Mouse (Mus musculus): ENCODE data around the gene Dmc1. TPM values are rescaled to one million over a fixed set of nuclear protein-coding genes. Genes with fewer than 3 reads are reported as not detected.

Gene Dmc1
- polyA plus RNA-seq (2015; fragmentation: Nextera tagmentation; extraction: Ambion mirVana), result 2.2 TPM in 2 replicates

DNA sequence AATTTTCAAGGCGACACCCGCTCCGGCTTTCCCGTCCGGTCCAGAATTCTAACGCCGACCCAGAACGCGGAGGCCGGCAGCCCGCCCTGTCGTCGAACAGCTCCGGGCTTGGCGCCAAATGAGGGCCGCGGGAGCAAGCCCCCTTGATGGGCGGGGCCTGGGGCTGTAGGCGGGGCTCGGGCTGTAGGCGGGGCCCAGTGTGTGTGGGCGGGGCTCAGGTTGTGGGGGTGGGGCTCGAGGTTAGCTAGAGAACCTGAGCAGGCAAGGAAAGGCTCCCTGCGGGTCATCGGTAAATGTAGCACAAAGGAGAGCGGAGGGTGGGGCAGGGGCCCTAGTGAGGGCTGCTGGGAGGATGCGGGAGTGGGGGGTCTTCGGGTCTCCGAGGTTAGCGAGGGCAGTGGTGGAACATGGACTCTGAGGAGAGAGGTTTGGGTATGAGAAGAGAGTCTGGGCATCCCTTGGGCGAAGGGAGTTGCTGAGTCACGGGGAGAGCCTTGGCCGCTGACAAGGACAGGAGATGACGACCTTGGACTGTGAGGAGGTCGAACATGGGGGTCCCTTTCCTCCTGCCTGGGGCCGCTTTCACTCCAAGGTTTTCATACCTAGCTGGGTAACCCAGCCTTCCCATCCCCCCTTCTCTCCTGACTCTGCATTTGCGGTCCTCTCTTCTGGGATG lies at the start of gene Dmc1:
Gene Dmc1 (minus strand): TSS at position 120 of the 676 bp plus-strand sequence.
- no peak for ATAC-seq (ENCODE audit: insufficient number of reproducible peaks, insufficient read depth, low FRiP score, low TSS enrichment, low read depth)
- 18% methylated on average over 37 of the region's 37 CpGs for WGBS
- peak within 1 kb of the TSS; percentile 55 for H3K4me2 ChIP-seq

DNA sequence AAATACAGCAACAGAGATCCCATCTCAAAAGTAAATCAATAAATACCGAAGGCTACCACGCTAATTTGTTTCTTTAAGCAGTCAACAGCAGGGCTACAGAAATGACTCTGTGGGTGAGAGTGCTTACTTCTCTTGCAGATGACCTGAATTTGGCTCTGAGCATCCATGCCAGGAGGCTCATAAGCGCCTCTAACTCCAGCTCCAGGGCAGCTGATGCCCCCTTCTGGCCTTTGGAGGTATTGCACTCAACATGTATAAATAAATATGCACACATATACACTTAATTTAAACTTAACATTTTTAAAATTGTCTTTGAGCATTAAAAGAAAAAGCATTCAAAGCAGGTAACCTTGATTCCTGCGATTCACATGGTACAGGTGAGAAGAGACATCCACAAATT lies 46.6 kb upstream of the Dmc1 start:
- Histone ChIP-seq H3K27ac (no peak overlapping the region), H3K9ac (no peak overlapping the region), H3K4me1 (no peaks in the 10 kb centered on the region), H3K9me3 (no peaks in the 10 kb centered on the region), H3K4me3 (no peak overlapping the region), H3K36me3 (peaks cover 18% of the 10 kb centered on the region; the same call in 1 of the 2 replicates), H3K4me2 (no peak overlapping the region), H3K27me3 (no peaks in the 10 kb centered on the region)
- no peak for ATAC-seq (ENCODE audit: insufficient number of reproducible peaks, insufficient read depth, low FRiP score, low TSS enrichment, low read depth)
- WGBS, result 71% methylated on average over 4 of the region's 4 CpGs

More for the DNA sequence above, at the start of gene Dmc1:
- peaks cover 3% of the 10 kb centered on the region; the same call in 1 of the 2 replicates for H3K9me3 ChIP-seq
- H3K27ac ChIP-seq, result no peak within 1 kb of the TSS
- peak within 1 kb of the TSS; percentile 60 for H3K9ac ChIP-seq
- no peaks in the 10 kb centered on the region for H3K36me3 ChIP-seq
- H3K4me3 ChIP-seq, result peak within 1 kb of the TSS; percentile 35
- peaks cover 14% of the 10 kb centered on the region for H3K27me3 ChIP-seq
- 0 out of 2 replicates have a peak, but pooled peaks cover 7% of the 10 kb centered on the region for H3K4me1 ChIP-seq

DNA sequence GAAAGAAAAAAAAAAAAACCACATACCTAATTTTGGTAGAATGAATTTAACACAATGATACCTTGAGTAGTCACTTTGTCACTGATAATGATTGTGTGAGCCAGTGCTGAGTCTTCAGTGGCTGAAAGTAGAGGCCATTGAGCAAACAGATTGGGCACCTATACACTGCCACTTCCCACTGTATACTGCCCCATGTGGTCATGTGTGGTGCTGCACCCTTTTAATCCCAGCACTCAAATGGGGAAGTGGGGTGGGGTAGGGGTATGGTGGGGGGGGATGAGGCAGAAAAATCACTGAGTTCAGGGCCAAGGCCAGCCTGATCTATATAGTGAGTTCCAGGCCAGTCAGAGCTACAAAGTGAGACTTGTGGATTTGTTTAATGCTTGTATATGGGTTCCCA lies 45.7 kb upstream of the Dmc1 start:
- Histone ChIP-seq H3K27ac (no peak overlapping the region), H3K4me3 (no peak overlapping the region), H3K4me1 (no peaks in the 10 kb centered on the region), H3K9me3 (no peaks in the 10 kb centered on the region), H3K4me2 (no peak overlapping the region), H3K36me3 (peaks cover 18% of the 10 kb centered on the region; the same call in 1 of the 2 replicates), H3K9ac (no peak overlapping the region), H3K27me3 (no peaks in the 10 kb centered on the region)
- no peak for ATAC-seq (ENCODE audit: insufficient number of reproducible peaks, insufficient read depth, low FRiP score, low TSS enrichment, low read depth)

DNA sequence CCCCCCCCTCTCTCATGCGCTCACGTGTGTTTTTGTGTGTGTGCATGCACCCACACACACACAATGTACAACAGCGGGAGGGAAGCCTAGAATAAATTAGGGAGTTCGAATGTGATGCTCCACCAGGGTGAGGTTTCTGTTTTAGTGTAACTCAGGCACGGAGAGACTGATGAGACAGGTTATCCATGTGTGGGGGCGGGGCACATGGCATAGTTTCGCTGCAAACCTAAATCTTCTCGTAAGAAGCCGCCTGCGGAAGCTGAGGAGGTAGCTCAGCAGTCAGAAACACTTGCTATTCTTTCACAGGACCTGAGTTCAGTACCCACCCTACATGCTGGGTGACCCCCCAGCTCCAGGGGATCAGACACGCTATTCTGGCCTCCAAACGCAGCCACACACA lies 43.2 kb upstream of the Dmc1 start:
- H3K36me3 ChIP-seq, result peaks cover 24% of the 10 kb centered on the region; the same call in 1 of the 2 replicates
- no peak overlapping the region for H3K4me3 ChIP-seq
- no peaks in the 10 kb centered on the region for H3K9me3 ChIP-seq
- 88% methylated on average over 12 of the region's 12 CpGs for WGBS
- no peaks in the 10 kb centered on the region for H3K27me3 ChIP-seq
- H3K9ac ChIP-seq, result no peak overlapping the region
- no peak overlapping the region for H3K27ac ChIP-seq
- H3K4me2 ChIP-seq, result no peak overlapping the region
- no peak for ATAC-seq (ENCODE audit: insufficient number of reproducible peaks, insufficient read depth, low FRiP score, low TSS enrichment, low read depth)
- H3K4me1 ChIP-seq, result no peaks in the 10 kb centered on the region

DNA sequence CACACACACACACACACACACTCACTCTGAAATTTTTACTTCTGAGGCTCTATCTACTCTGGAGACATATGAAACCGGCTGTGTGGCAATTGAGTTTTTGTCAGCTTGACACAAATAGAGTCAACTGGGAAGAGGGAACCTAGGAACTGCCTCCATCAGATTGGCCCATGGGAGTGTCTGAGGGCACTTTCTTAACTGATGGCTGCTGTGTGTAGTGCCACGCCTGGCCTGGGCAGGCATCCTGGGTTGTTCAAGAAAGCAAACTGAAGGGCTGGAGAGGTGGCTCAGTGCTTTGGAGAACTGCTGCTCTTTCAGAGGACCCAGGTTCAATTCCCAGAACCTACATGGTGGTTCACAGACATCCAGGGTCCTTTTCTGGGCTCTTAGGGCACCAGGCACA lies 40.6 kb upstream of the Dmc1 start:
- H3K4me1 ChIP-seq, result peaks cover 8% of the 10 kb centered on the region; the same call in 1 of the 2 replicates
- peaks cover 31% of the 10 kb centered on the region; the same call in 1 of the 2 replicates for H3K36me3 ChIP-seq
- no peak overlapping the region for H3K27ac ChIP-seq
- no peak for ATAC-seq (ENCODE audit: insufficient number of reproducible peaks, insufficient read depth, low FRiP score, low TSS enrichment, low read depth)
- H3K9ac ChIP-seq, result no peak overlapping the region
- 76% methylated on average over 2 of the region's 2 CpGs for WGBS
- H3K4me3 ChIP-seq, result no peak overlapping the region
- no peaks in the 10 kb centered on the region for H3K9me3 ChIP-seq
- no peaks in the 10 kb centered on the region for H3K27me3 ChIP-seq
- H3K4me2 ChIP-seq, result no peak overlapping the region

DNA sequence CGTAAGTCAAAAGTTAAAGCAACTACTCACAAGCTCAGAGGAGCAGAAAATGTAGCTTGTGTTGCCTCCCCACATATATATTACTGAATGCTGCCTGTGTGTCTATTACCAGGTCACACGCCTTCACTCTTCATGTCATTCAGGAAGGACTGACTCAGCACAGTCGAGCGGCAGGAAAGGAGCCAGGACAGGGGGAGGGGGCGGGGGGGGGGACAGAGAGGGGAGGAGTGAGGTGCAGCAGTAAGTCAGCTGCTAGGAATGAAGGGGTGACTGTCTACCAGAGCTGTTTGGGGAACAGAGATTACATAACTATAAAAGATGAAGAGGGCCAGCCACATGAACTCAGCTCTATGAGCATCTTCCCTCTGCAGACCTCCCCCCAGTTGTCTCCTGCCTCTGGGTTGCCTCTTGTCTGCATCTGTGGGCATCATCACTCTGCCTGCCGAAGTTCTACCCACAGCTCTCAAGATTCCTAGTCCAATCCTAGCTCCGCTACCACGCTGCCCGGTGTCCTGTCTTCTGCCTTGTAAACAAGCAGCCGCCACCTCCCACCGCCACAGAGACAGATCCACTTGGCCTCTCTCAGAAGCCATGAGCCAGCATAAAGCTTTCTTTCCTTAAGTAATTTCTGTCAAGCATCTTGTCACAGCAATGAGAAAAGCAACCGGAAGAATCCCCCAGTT lies 36.4 kb upstream of the Dmc1 start:
- no peak overlapping the region for H3K4me3 ChIP-seq
- H3K9me3 ChIP-seq, result no peaks in the 10 kb centered on the region
- peaks cover 8% of the 10 kb centered on the region; the same call in 1 of the 2 replicates for H3K4me1 ChIP-seq
- H3K36me3 ChIP-seq, result peaks cover 32% of the 10 kb centered on the region
- H3K27me3 ChIP-seq, result no peaks in the 10 kb centered on the region
- H3K27ac ChIP-seq, result no peak overlapping the region
- 0 out of 2 replicates have a peak overlapping the region, but pooled peaks have one; percentile 32 for H3K9ac ChIP-seq
- WGBS, result 56% methylated on average over 12 of the region's 12 CpGs
- ATAC-seq (ENCODE audit: insufficient number of reproducible peaks, insufficient read depth, low FRiP score, low TSS enrichment, low read depth), result no peak
- H3K4me2 ChIP-seq, result no peak overlapping the region

DNA sequence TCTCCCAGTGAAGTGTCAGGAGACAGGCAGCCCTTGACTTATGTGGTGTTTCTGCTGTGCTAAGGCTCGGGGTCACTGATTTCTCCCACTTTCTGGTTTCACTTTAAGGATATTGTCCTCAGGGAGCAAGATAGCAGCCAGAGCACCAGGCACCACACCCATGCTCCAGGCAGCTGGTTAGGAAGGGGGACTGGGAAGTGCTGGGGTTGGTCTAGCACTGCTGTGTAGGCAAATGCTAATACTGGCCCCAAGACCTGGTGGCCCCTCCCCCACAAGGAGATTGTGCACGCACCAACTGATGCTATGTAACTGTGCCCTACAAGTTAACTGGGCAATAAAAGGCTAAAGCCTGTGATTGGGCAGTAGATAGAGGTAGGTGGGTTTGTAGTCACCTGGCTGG lies 25.6 kb upstream of the Dmc1 start:
- ATAC-seq (ENCODE audit: insufficient number of reproducible peaks, insufficient read depth, low FRiP score, low TSS enrichment, low read depth), result no peak
- no peaks in the 10 kb centered on the region for H3K9me3 ChIP-seq
- H3K4me2 ChIP-seq, result no peak overlapping the region
- WGBS, result 62% methylated on average over 2 of the region's 2 CpGs
- no peak overlapping the region for H3K4me3 ChIP-seq
- H3K9ac ChIP-seq, result no peak overlapping the region
- H3K27ac ChIP-seq, result no peak overlapping the region
- no peaks in the 10 kb centered on the region for H3K27me3 ChIP-seq
- no peaks in the 10 kb centered on the region for H3K4me1 ChIP-seq
- peaks cover 72% of the 10 kb centered on the region for H3K36me3 ChIP-seq

DNA sequence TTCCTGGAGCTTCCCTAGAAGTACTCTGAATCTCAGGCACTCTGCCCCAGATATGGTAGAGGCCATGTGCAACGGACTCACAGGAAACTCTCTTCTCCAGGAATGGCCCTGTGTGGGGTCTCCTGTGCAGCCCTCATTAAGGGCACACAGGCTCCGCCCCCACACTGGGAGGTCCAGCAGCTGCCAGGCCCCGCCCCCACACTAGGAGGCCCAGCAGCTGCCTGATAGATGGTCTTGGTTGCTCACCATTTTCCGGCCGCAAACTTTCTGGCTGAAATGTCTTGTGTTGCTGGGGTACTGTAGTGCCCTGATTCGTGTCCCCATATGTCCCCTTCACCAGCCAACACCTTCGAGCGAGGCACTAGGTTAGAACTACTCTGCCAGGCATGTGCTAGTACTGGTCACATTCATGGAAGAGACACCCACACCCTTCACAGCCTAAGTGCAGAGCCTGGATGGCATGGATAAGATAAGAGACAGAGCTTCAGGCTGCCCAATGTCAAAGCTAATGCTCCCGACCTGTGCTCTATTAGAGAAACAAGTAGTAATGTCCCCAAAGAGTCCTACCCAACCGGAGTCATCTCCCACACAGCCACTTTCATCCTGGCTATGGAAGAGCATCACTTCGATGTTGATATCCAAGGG lies 15.0 kb upstream of the Dmc1 start:
- H3K4me2 ChIP-seq, result no peak overlapping the region
- H3K36me3 ChIP-seq, result peaks cover 60% of the 10 kb centered on the region

DNA sequence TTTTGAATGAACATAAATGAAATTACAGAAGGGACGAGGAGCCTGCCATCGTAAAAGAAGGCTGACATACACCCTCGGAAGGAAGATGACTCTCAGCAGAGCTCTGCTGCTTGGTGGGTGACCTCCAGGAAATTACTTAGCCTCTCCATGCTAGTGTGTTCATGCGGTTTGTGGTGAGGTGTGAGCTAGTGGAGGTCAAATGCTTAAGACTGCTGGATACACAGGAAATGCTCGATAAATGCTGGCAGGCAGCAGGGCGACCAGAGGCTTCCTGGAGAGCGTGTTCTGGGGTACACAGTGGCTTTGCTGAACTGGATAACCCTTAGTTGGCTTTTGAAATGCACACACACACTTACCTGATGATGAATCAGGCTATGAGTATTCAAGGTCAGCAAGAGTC lies 13.5 kb upstream of the Dmc1 start:
- H3K4me2 ChIP-seq, result no peak overlapping the region
- no peaks in the 10 kb centered on the region for H3K9me3 ChIP-seq
- WGBS, result 89% methylated on average over 7 of the region's 7 CpGs
- no peak overlapping the region for H3K27ac ChIP-seq
- H3K27me3 ChIP-seq, result no peaks in the 10 kb centered on the region
- H3K9ac ChIP-seq, result no peak overlapping the region
- H3K4me3 ChIP-seq, result no peak overlapping the region
- ATAC-seq (ENCODE audit: insufficient number of reproducible peaks, insufficient read depth, low FRiP score, low TSS enrichment, low read depth), result no peak
- H3K36me3 ChIP-seq, result peaks cover 57% of the 10 kb centered on the region
- H3K4me1 ChIP-seq, result no peaks in the 10 kb centered on the region

More for the DNA sequence above, 15.0 kb upstream of the Dmc1 start:
- no peak overlapping the region for H3K27ac ChIP-seq
- no peaks in the 10 kb centered on the region for H3K9me3 ChIP-seq
- H3K4me3 ChIP-seq, result no peak overlapping the region
- H3K9ac ChIP-seq, result no peak overlapping the region
- H3K4me1 ChIP-seq, result no peaks in the 10 kb centered on the region
- 84% methylated on average over 11 of the region's 11 CpGs for WGBS
- ATAC-seq (ENCODE audit: insufficient number of reproducible peaks, insufficient read depth, low FRiP score, low TSS enrichment, low read depth), result no peak
- no peaks in the 10 kb centered on the region for H3K27me3 ChIP-seq

DNA sequence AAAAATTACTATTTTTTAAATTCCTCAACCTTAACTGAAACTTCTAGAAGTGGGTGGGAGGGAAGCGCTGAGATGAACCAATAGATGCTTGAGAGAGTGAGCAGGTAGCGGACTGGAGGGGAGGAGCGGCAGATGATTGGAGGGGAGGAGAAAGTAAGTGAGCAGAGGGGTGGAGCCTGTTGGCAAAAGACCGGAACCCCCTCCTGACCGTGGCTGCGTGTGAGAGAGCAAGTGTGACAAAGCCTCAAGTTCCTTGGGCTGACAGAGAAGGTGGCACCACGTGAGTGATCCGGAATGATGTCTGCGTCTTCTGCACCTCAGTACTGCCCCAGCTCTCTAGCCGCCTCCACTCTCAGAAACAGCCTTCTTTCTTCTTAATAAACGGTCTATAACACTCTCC lies 12.2 kb upstream of the Dmc1 start:
- Histone ChIP-seq H3K4me1 (no peaks in the 10 kb centered on the region), H3K36me3 (peaks cover 59% of the 10 kb centered on the region), H3K27me3 (no peaks in the 10 kb centered on the region), H3K4me2 (no peak overlapping the region), H3K9me3 (no peaks in the 10 kb centered on the region), H3K9ac (no peak overlapping the region), H3K27ac (no peak overlapping the region), H3K4me3 (no peak overlapping the region)
- no peak for ATAC-seq (ENCODE audit: insufficient number of reproducible peaks, insufficient read depth, low FRiP score, low TSS enrichment, low read depth)
- 81% methylated on average over 11 of the region's 11 CpGs for WGBS

DNA sequence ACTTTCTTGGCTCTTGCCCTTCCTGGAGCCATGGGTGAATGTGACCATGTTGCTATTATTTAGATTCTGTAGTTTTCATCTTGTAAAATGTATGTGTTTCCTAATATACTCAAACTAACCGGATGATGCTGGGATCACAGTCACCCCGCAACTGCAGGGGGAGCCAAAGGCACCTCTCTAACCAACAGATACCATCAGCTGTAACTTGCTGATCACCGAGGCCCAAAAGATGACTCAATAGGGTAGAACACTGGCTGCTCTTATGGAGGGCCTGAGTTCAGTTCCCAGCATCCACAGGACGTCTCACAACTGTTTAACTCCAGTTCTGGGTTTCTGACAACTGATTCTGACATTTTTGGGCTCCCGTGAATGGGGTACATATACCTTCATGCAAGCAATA lies 11.8 kb upstream of the Dmc1 start:
- Histone ChIP-seq H3K9me3 (no peaks in the 10 kb centered on the region), H3K27ac (no peak overlapping the region), H3K9ac (no peak overlapping the region), H3K27me3 (no peaks in the 10 kb centered on the region), H3K4me1 (no peaks in the 10 kb centered on the region), H3K36me3 (peaks cover 55% of the 10 kb centered on the region), H3K4me2 (no peak overlapping the region), H3K4me3 (no peak overlapping the region)
- ATAC-seq (ENCODE audit: insufficient number of reproducible peaks, insufficient read depth, low FRiP score, low TSS enrichment, low read depth), result no peak
- WGBS, result 88% methylated on average over 5 of the region's 5 CpGs

Measured in embryonic facial prominence, embryonic 13.5 days (tissue).